Mouse (Mus musculus) G1E (cell line): ENCODE measurements around the gene Sytl3.
"Not testable (repeated sequence)": the region's sequence is repeated elsewhere in the genome, so short reads cannot be mapped to it uniquely, and the experiment has no call there.

Experiments used
- CTCF ChIP-seq: IDR thresholded peaks from 2 replicates; pipeline ENCODE4 v1.5.1; 2012; ENCODE audit warnings: low read depth, low read length, inconsistent platforms, mixed read lengths
- GATA1 ChIP-seq: IDR thresholded peaks from 2 replicates; pipeline ENCODE4 v1.6.1; 2012; ENCODE audit warnings: borderline replicate concordance, low read length, inconsistent platforms, mixed read lengths
- GATA2 ChIP-seq: IDR thresholded peaks from 2 replicates; pipeline ENCODE4 v1.6.1; 2012; ENCODE audit warnings: low read depth, low read length, inconsistent platforms, borderline replicate concordance
- POLR2AphosphoS5 ChIP-seq: IDR thresholded peaks from 2 replicates; pipeline ENCODE4 v1.6.1; 2012; ENCODE audit warnings: low read depth, low read length, inconsistent platforms; ENCODE audit not compliant: insufficient replicate concordance
- TAL1 ChIP-seq: conservative IDR thresholded peaks from 2 replicates; pipeline ENCODE4 v1.6.1; 2012; ENCODE audit warnings: low read depth, low read length, inconsistent platforms, mixed read lengths

GRCm38 (mm10) chr17:6653341-6653946 is 5.4 kb upstream of the Sytl3 start:
- not testable (repeated sequence) for TF ChIP-seq CTCF, GATA1, TAL1, POLR2AphosphoS5, GATA2
